Mouse (Mus musculus) heart, embryonic 16.5 days (tissue): ENCODE measurements at regions not wholly inside any gene's neighbourhood (a gene's known extent, or its start where the extent isn't known, plus 50 kb on each side); places are given as distances from the start of the nearest gene placed in this dataset.
A peak's percentile ranks its signal among the peaks of the same experiment; 100 is the strongest.

ENCODE experiments used
- ATAC-seq: fragments of 200-750 bp; cut with Nextera tagmentation; replicated peaks from 2 replicates; pipeline ENCODE4 v1.8.0; 2017; ENCODE audit warnings: moderate number of reproducible peaks; ENCODE audit not compliant: insufficient read depth, low FRiP score; ENCODE audit errors: extremely low read depth
- H3K27ac ChIP-seq: fragments of 300-500 bp; sonication (generic); 2 replicates; pipeline ENCODE4 v1.5.1; 2014; ENCODE audit warnings: mild to moderate bottlenecking, low read length, control low read depth, moderate library complexity
- H3K27me3 ChIP-seq: fragments of 300-500 bp; sonication (generic); 2 replicates; pipeline ENCODE4 v1.6.1; 2014; ENCODE audit warnings: low read length, mixed read lengths; ENCODE audit not compliant: control insufficient read depth, insufficient read depth
- H3K36me3 ChIP-seq: fragments of 300-500 bp; sonication (generic); 2 replicates; pipeline ENCODE4 v1.6.1; 2014; ENCODE audit not compliant: control insufficient read depth, insufficient read depth
- H3K4me1 ChIP-seq: fragments of 300-500 bp; sonication (generic); 2 replicates; pipeline ENCODE4 v1.6.1; 2014; ENCODE audit warnings: low read length, mixed read lengths; ENCODE audit not compliant: control insufficient read depth, insufficient read depth
- H3K4me2 ChIP-seq: fragments of 300-500 bp; sonication (generic); 2 replicates; pipeline ENCODE4 v1.6.1; 2014; ENCODE audit warnings: low read depth, mild to moderate bottlenecking, control low read depth, low read length
- H3K4me3 ChIP-seq: fragments of 300-500 bp; sonication (generic); 2 replicates; pipeline ENCODE4 v1.5.1; 2014; ENCODE audit warnings: mild to moderate bottlenecking, control low read depth, low read length
- H3K9ac ChIP-seq: fragments of 300-500 bp; sonication (generic); 2 replicates; pipeline ENCODE4 v1.6.1; 2014; ENCODE audit warnings: low read length, control low read depth
- H3K9me3 ChIP-seq: fragments of 300-500 bp; sonication (generic); replicated peaks from 2 replicates; pipeline ENCODE4 v1.6.1; 2016; ENCODE audit warnings: low read length; ENCODE audit not compliant: control insufficient read depth
- WGBS: fragments of 180-500 bp; shearing (Covaris S2); extraction: QIAGEN DNeasy Blood & Tissue Kit; methylation state at CpG from one replicate; pipeline ENCODE4 v1.1.7; 2014; 5-methylcytosine and 5-hydroxymethylcytosine counted together

DNA sequence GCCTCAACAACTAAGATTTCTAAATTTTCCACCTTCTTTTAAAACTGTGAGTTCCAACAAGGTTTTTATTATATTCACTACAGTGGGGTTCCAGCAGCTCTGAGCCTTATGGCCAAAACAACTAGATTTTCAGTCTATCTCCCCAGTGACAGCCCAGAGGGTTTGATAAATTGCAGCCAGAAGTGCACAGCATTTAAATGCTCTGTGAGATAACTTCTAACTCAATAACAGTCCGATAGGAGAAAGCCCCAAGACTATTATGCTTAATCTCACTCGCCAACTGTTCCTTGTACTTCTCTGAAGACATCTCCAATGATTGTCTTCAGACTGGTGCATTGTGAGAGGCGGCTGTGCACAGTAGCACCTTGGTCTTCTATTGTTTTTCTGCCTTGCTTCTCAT lies 2774.5 kb upstream of the Gm7489 start:
- no peaks in the 10 kb centered on the region for H3K9me3 ChIP-seq
- 63% methylated on average over 3 of the region's 3 CpGs for WGBS
- no peak overlapping the region for H3K9ac ChIP-seq
- no peak overlapping the region for H3K27ac ChIP-seq
- H3K4me3 ChIP-seq, result no peak overlapping the region
- no peaks in the 10 kb centered on the region for H3K27me3 ChIP-seq
- no peak for ATAC-seq
- no peak overlapping the region for H3K4me2 ChIP-seq
- no peaks in the 10 kb centered on the region for H3K36me3 ChIP-seq
- H3K4me1 ChIP-seq, result no peaks in the 10 kb centered on the region

DNA sequence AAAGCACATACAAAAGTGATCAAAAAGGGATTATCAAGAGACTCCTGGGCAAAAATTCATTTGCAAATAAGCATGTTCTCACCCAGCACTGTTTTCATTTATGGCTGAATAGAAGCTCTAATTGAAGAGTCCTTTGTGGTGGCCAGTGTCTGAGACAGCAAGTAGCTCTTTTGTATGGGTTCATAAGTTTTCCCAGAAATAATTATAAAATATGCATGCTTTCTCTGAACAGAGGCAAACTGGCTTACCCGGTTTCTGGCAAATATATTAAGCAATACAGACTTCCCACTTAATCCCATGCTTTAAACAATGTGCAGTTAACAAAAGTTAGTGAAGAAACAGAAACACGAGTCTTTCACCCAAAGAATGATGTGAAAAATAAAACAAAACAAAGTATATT lies 2758.8 kb upstream of the Gm7489 start:
- WGBS, result 66% methylated on average over 2 of the region's 2 CpGs

DNA sequence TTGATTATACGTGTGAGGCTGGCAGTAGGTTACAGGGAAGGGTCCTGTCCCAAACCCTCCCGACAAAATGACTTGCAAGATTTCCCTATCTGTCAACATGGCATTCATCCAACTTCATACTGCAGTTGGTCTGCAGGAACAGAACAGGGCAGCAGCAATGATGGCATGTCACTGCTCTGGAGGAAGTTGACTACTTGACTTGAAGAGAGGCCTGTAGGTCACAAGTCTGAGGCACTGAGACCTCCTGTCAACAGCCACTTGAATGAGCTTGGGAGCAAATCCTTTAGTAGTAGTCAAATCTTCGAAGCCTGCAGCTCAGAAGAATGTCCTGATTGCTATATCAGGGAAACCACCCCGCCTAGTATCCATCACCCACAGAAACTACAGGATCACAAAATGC lies 2753.7 kb upstream of the Gm7489 start:
- Histone ChIP-seq H3K4me1 (0 out of 2 replicates have a peak, but pooled peaks cover 2% of the 10 kb centered on the region), H3K27me3 (peaks cover 23% of the 10 kb centered on the region), H3K36me3 (no peaks in the 10 kb centered on the region), H3K9me3 (no peaks in the 10 kb centered on the region), H3K27ac (no peak overlapping the region), H3K4me2 (no peak overlapping the region), H3K4me3 (no peak overlapping the region), H3K9ac (no peak overlapping the region)
- 23% methylated on average over 4 of the region's 4 CpGs for WGBS
- peak; percentile 79; the same call in 1 of the 2 replicates for ATAC-seq

More for the DNA sequence above, 2758.8 kb upstream of the Gm7489 start:
- no peaks in the 10 kb centered on the region for H3K36me3 ChIP-seq
- H3K4me1 ChIP-seq, result 0 out of 2 replicates have a peak, but pooled peaks cover 2% of the 10 kb centered on the region
- ATAC-seq, result no peak
- no peak overlapping the region for H3K4me2 ChIP-seq
- peaks cover 12% of the 10 kb centered on the region for H3K27me3 ChIP-seq
- no peak overlapping the region for H3K27ac ChIP-seq
- H3K9ac ChIP-seq, result no peak overlapping the region
- H3K9me3 ChIP-seq, result no peaks in the 10 kb centered on the region
- no peak overlapping the region for H3K4me3 ChIP-seq

DNA sequence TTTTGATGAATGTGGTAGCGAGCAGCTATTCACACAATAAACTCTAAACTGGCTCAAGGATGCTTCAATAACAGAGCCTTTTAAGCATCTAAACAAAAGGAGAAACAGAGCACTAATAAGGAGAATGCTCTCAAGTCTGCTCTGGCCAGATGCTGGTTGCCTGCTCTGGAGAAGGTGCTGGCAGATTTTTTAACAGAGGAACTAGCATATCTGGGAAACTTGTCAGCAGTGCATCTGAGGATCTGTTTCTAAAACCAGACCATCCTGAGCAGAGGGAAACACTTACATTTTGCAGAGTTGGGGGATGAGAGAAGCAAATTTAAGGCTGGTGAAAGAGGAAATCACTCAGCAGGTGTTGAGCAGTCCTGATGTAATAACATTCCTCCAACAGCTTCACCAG lies 2748.6 kb upstream of the Gm7489 start:
- Histone ChIP-seq H3K27me3 (peaks cover 29% of the 10 kb centered on the region), H3K9me3 (no peaks in the 10 kb centered on the region), H3K9ac (no peak overlapping the region), H3K4me2 (no peak overlapping the region), H3K4me1 (no peaks in the 10 kb centered on the region; the same call in 1 of the 2 replicates), H3K27ac (no peak overlapping the region), H3K4me3 (no peak overlapping the region), H3K36me3 (no peaks in the 10 kb centered on the region)
- WGBS, result 54% methylated on average over 1 of the region's 1 CpGs
- no peak for ATAC-seq

DNA sequence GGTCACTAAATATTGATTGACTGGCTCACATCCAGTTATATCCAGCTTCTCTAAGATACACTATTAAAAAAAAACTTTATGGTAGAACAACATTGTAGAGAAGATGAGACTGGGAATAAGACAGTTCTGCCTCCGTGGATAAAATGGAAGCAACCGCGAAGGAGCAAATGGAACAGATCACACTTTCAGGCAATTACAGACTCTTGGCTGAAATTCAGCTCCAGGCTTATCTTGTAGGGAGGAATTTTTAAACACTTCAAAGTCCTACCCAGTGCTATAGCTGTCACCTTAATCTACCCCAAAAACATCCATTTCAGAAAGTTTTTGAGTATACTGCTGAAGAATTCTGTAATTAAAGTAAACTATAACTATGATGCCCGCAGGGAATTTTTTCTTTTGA lies 2745.2 kb upstream of the Gm7489 start:
- no peaks in the 10 kb centered on the region; the same call in 1 of the 2 replicates for H3K4me1 ChIP-seq
- no peak overlapping the region for H3K4me2 ChIP-seq
- no peaks in the 10 kb centered on the region for H3K36me3 ChIP-seq
- ATAC-seq, result no peak
- H3K27me3 ChIP-seq, result peaks cover 20% of the 10 kb centered on the region
- H3K27ac ChIP-seq, result no peak overlapping the region
- 42% methylated on average over 4 of the region's 4 CpGs for WGBS
- H3K4me3 ChIP-seq, result no peak overlapping the region
- H3K9ac ChIP-seq, result no peak overlapping the region
- H3K9me3 ChIP-seq, result no peaks in the 10 kb centered on the region

DNA sequence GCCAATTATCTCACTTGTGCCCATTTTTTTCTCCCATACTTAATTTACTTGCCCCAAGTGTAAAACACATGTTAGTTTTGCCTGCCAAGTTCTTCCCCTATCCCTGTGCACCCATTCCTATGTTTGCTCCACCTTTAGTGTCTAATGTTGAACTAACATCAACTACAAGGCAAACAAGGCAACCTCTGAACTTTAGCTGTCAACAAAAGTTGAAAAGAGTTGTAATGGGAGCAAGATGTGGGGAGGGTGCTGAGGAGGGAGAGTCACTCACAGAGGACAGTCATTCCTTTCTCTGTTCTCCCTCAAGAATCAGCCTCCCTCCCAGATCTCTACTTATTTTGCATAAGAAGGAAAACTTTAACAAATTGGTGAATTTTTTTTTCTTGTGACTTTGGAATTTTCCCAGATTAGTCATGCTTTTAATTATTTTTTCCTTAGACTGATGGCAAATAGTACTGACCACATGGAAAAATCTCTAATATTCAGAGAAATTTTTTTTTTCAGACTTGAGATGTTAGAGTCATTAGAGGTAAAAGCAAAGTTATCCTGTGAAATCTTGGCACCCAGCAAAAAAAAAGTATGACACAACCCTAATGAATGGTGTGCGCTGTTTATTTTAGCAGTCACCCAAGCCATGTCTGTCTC lies 2710.6 kb upstream of the Gm7489 start:
- Histone ChIP-seq H3K9ac (no peak overlapping the region), H3K36me3 (no peaks in the 10 kb centered on the region), H3K27ac (no peak overlapping the region), H3K27me3 (no peaks in the 10 kb centered on the region), H3K4me1 (no peaks in the 10 kb centered on the region), H3K4me3 (no peak overlapping the region), H3K9me3 (no peaks in the 10 kb centered on the region), H3K4me2 (no peak overlapping the region)
- 83% methylated on average over 1 of the region's 1 CpGs for WGBS
- ATAC-seq, result no peak

DNA sequence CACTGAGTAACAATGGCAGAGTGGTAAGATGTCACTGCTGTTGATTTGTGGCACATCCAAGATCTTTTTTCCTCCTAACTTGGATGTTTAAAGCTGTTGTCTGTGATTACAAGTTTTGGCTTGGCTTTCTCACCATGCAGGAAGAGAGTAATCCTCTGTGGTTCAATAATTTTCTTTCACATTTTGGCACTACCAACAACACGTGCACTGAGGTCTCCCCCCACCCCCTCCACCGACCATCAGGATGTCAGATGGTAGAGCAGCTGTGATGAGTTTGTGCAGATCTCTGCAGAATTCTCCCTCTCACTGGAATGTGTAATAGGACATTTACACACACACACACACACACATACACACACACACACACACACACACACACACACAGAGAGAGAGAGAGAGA lies 2708.2 kb upstream of the Gm7489 start:
- ATAC-seq, result no peak
- no peaks in the 10 kb centered on the region for H3K27me3 ChIP-seq
- H3K27ac ChIP-seq, result no peak overlapping the region
- H3K9me3 ChIP-seq, result no peaks in the 10 kb centered on the region
- H3K9ac ChIP-seq, result no peak overlapping the region
- no peaks in the 10 kb centered on the region for H3K4me1 ChIP-seq
- no peak overlapping the region for H3K4me3 ChIP-seq
- H3K4me2 ChIP-seq, result no peak overlapping the region
- WGBS, result 62% methylated on average over 2 of the region's 2 CpGs
- H3K36me3 ChIP-seq, result no peaks in the 10 kb centered on the region

DNA sequence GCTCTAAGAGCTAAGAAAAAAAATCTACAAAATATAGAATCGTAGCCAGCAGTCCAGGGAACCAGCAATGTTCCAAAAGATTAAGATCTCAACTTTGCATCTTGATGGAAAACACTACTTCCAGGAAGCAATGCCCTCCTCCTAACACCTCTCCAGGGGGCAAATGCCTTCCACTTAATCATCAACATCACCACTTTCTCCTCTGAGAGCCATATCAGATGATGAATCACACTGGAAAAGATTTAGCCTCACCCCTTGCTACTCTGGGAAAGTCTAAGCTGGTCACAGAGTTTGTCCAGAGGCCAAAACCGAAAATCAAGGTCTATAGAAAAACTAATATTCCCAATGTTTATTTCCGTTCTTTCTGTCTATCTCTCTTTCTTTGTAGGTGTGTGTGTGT lies 2695.6 kb upstream of the Gm7489 start:
- no peak for ATAC-seq
- Histone ChIP-seq H3K4me2 (no peak overlapping the region), H3K9ac (no peak overlapping the region), H3K4me3 (no peak overlapping the region), H3K36me3 (no peaks in the 10 kb centered on the region), H3K27me3 (no peaks in the 10 kb centered on the region), H3K4me1 (no peaks in the 10 kb centered on the region), H3K27ac (no peak overlapping the region), H3K9me3 (no peaks in the 10 kb centered on the region)
- WGBS, result 83% methylated on average over 3 of the region's 3 CpGs

DNA sequence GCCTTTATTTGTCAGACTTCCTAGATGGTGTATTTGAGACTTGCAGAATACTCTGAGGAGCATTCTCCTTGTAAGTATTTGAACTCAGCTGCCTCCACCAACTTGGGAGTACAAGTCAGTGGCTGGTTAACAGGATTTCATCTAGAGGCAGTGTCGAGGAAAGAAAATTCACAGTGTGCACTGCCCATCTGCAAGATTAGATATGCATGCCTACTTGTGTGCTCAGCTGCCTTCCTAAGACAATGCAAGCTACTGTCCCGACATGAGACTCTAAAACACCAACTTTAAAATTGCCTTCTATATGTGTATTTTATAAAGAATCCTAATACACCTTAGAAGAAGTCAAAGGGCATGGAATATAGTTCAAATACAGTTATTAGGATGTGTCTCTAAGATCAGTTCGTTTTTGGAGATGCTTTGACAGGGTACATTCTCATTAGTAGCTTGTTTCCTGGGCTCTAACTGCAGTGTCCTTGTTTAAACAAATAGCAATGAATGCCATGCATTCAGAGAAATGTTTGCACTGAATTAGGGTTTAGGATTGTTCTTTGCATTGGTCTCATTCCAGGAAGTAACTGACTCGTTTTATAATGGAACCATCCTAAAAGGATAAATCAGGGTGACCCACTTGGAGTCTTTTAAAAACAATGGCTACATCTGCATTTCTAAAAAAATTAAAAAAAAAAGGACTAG lies 2687.1 kb upstream of the Gm7489 start:
- 34% methylated on average over 4 of the region's 4 CpGs for WGBS
- no peak overlapping the region for H3K4me2 ChIP-seq
- no peaks in the 10 kb centered on the region for H3K9me3 ChIP-seq
- H3K4me3 ChIP-seq, result no peak overlapping the region
- H3K27me3 ChIP-seq, result no peaks in the 10 kb centered on the region
- ATAC-seq, result no peak
- no peak overlapping the region for H3K9ac ChIP-seq
- no peak overlapping the region for H3K27ac ChIP-seq
- no peaks in the 10 kb centered on the region for H3K4me1 ChIP-seq
- H3K36me3 ChIP-seq, result no peaks in the 10 kb centered on the region
